Mouse (Mus musculus) stomach, embryonic 15.5 days (tissue): ENCODE results near the gene Apol9a. TPM values are rescaled to one million over a fixed set of nuclear protein-coding genes. Genes with fewer than 3 reads are reported as not detected.
"Not testable (repeated sequence)": the region's sequence is repeated elsewhere in the genome, so short reads cannot be mapped to it uniquely, and the experiment has no call there.

Experiments
- ATAC-seq: fragments of 200-750 bp; cut with Nextera tagmentation; 2 replicates; pipeline ENCODE4 v1.8.0; 2017; ENCODE audit warnings: low read depth, moderate number of reproducible peaks, moderate TSS enrichment; ENCODE audit not compliant: insufficient read depth, low FRiP score
- H3K27ac ChIP-seq: fragments of 300-500 bp; sonication (generic); 2 replicates; pipeline ENCODE4 v1.5.1; 2015; ENCODE audit warnings: mild to moderate bottlenecking, inconsistent platforms
- H3K27me3 ChIP-seq: fragments of 300-500 bp; sonication (generic); replicated peaks from 2 replicates; pipeline ENCODE4 v1.6.1; 2015; ENCODE audit warnings: inconsistent platforms
- H3K36me3 ChIP-seq: fragments of 300-500 bp; sonication (generic); 2 replicates; pipeline ENCODE4 v1.6.1; 2015; ENCODE audit warnings: inconsistent platforms
- H3K4me1 ChIP-seq: fragments of 300-500 bp; sonication (generic); 2 replicates; pipeline ENCODE4 v1.6.1; 2015; ENCODE audit warnings: inconsistent platforms
- H3K4me2 ChIP-seq: fragments of 300-500 bp; sonication (generic); 2 replicates; pipeline ENCODE4 v1.6.1; 2015; ENCODE audit warnings: mild to moderate bottlenecking, inconsistent platforms
- H3K4me3 ChIP-seq: fragments of 300-500 bp; sonication (generic); replicated peaks from 2 replicates; pipeline ENCODE4 v1.5.1; 2015; ENCODE audit warnings: inconsistent platforms
- H3K9ac ChIP-seq: fragments of 300-500 bp; sonication (generic); 2 replicates; pipeline ENCODE4 v1.6.1; 2015; ENCODE audit warnings: inconsistent platforms
- H3K9me3 ChIP-seq: fragments of 300-500 bp; sonication (generic); 2 replicates; pipeline ENCODE4 v1.6.1; 2016; ENCODE audit warnings: inconsistent platforms
- WGBS: fragments of 180-500 bp; shearing (Covaris S2); methylation state at CpG from one replicate; pipeline ENCODE4 v1.1.7; 2015; 5-methylcytosine and 5-hydroxymethylcytosine counted together
- polyA plus RNA-seq: library from polyadenylated mRNA; unstranded; fragments of >200 nt; fragmentation: Nextera tagmentation; extraction: Ambion mirVana; gene quantifications from 2 replicates; pipeline ENCODE4 v1.2.1, GENCODE M21; 2015

Gene Apol9a
- polyA plus RNA-seq, 1 experiment from 2014 or later, result 0.27 TPM

- not testable (repeated sequence) for H3K4me1 ChIP-seq, H3K9ac ChIP-seq, H3K9me3 ChIP-seq, H3K36me3 ChIP-seq, H3K4me3 ChIP-seq, H3K27me3 ChIP-seq
- ATAC-seq, result 0 out of 2 replicates have a peak, but pooled peaks have one; percentile 33
- Histone ChIP-seq H3K4me2 (0 out of 2 replicates have a peak within 1 kb of the TSS, but pooled peaks have one; percentile 9), H3K27ac (peak within 1 kb of the TSS; percentile 71; the same call in 1 of the 2 replicates)
- WGBS, result 52% methylated on average over 9 of the region's 9 CpGs
Measured at GRCm38 (mm10) chr15:77399027-77399426, 11.9 kb downstream of the Apol9a start, which contains the start of gene Apol7a. Gene Apol7a, minus strand, starts transcription at chr15:77399110.

DNA sequence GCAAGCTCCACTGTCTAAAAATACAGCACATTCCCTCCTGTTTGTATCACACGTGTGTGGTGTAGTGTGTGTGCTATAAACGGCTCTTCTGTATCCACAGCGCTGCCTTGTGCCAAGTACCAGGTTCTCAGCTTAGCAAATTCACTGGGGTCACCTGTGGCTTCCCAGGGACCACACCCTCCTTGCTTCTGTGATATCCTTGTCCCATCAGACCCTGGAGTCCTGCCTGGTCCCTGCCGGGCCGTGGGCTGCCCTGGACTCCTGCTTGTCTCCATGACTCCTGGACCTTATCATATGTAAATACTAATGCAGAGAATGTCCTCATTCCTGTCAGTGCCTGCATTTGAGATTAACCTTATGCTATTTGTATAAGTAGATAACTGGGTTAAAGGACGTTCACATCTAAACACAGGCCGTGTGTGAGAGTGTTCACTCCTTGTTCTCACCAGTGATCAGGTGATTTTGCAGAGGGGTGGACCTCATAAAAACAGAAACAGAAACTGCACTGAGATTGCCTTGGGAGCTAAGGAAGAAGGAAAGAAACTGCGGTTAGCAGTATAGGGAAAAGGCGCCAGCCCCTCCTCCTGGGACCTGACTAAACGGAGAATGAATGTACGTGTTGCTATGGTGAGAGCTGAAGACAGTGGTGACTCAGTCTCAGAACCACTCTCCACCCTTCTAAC, 13.3 kb downstream of the Apol9a start:
- H3K27ac ChIP-seq, result 0 out of 2 replicates have a peak overlapping the region, but pooled peaks have one; percentile 71
- H3K4me2 ChIP-seq, H3K9ac ChIP-seq, H3K4me1 ChIP-seq, H3K9me3 ChIP-seq, H3K27me3 ChIP-seq, H3K36me3 ChIP-seq, H3K4me3 ChIP-seq: not testable (repeated sequence)
- 39% methylated on average over 11 of the region's 11 CpGs for WGBS
- peak; percentile 89 for ATAC-seq

DNA sequence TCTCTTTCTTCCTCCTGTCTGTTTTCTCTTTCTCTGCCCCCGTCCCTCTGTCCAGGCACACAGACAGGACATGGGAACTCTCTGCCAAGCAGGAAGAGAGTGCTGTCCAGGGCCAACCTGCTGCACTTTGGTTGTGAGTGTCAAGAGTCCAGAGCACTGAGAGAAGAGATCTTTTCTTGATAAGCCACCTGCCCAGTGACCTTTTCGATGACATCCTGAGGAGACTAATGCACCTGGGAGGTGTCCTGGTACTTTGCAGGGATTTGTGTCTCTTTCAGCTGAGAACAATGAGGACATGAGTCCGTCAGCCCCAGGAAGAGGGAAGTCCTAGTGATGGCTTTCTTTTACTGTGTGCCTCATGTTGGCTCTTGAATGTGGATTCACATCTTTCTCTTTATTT, 17.1 kb downstream of the Apol9a start:
- H3K4me3 ChIP-seq, ATAC-seq, H3K36me3 ChIP-seq, H3K4me2 ChIP-seq, H3K9me3 ChIP-seq, H3K27me3 ChIP-seq, H3K27ac ChIP-seq, H3K9ac ChIP-seq, H3K4me1 ChIP-seq: not testable (repeated sequence)
- WGBS, result 61% methylated on average over 3 of the region's 3 CpGs

DNA sequence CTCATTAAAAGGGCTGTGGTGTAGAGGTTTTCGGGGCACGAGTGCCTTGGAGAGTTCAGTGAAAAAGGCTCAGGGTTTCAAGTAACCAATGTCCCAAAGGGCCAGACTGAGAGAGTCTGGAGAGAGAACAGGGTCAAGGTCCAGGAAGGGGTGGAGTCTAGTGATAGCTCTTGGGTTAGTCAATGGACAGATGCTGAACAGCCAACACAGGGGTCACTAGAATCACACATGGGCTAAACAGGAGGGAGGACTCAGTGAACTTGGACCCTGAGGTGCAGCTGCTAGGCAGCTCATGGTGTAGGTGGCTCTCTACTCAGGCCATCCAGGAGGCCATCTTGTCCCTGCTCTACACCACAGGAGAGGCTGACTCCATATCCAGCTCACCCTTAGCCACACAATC, 23.5 kb downstream of the Apol9a start:
- 83% methylated on average over 2 of the region's 2 CpGs for WGBS

GRCm38 (mm10) chr15:77384340-77385030, 26.4 kb downstream of the Apol9a start:
- no peaks in the 10 kb centered on the region for H3K9me3 ChIP-seq
- 90% methylated on average over 7 of the region's 7 CpGs for WGBS
- H3K4me3 ChIP-seq, result no peak overlapping the region
- H3K4me1 ChIP-seq, result no peaks in the 10 kb centered on the region
- H3K4me2 ChIP-seq, result no peak overlapping the region
- no peak overlapping the region for H3K27ac ChIP-seq
- no peaks in the 10 kb centered on the region for H3K27me3 ChIP-seq
- H3K9ac ChIP-seq, result no peak overlapping the region
- no peaks in the 10 kb centered on the region for H3K36me3 ChIP-seq
- no peak for ATAC-seq

More for the DNA sequence above, 23.5 kb downstream of the Apol9a start:
- H3K9me3 ChIP-seq, result no peaks in the 10 kb centered on the region
- no peak overlapping the region for H3K4me2 ChIP-seq
- no peaks in the 10 kb centered on the region for H3K27me3 ChIP-seq
- H3K27ac ChIP-seq, result no peak overlapping the region
- H3K9ac ChIP-seq, result no peak overlapping the region
- H3K36me3 ChIP-seq, result no peaks in the 10 kb centered on the region
- no peak for ATAC-seq
- no peaks in the 10 kb centered on the region for H3K4me1 ChIP-seq
- no peak overlapping the region for H3K4me3 ChIP-seq

DNA sequence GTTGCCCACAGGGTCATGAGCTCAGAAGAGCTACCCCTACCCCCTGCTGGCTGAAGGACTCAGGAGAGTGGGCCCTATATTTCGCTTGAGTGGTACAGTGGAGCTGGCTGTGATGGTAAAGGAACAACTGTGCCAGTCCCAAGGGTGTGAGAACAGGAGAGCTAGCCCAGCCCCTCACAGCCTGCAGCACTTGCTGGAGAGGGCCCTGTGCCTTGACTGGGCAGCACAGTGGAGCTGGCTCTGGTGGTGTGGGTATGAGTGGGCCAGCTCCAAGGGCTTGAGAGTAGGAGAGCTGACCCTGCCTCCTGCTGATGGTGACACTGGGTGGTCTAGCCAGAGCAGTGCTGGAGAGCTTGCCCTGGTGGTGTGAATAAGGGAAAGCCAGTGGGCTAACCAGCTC, 28.1 kb downstream of the Apol9a start:
- H3K4me1 ChIP-seq, result no peaks in the 10 kb centered on the region
- peak; percentile 27; the same call in 1 of the 2 replicates for ATAC-seq
- no peak overlapping the region for H3K9ac ChIP-seq
- no peak overlapping the region for H3K4me3 ChIP-seq
- no peak overlapping the region for H3K4me2 ChIP-seq
- no peaks in the 10 kb centered on the region for H3K36me3 ChIP-seq
- no peak overlapping the region for H3K27ac ChIP-seq
- H3K9me3 ChIP-seq, result no peaks in the 10 kb centered on the region
- no peaks in the 10 kb centered on the region for H3K27me3 ChIP-seq
- WGBS, result 55% methylated on average over 1 of the region's 1 CpGs

GRCm38 (mm10) chr15:77382271-77382850, 28.6 kb downstream of the Apol9a start:
- no peaks in the 10 kb centered on the region for H3K36me3 ChIP-seq

GRCm38 (mm10) chr15:77381481-77381880, 29.5 kb downstream of the Apol9a start:
- Histone ChIP-seq H3K9me3 (no peaks in the 10 kb centered on the region), H3K4me2 (no peak overlapping the region), H3K9ac (no peak overlapping the region), H3K36me3 (no peaks in the 10 kb centered on the region), H3K4me1 (no peaks in the 10 kb centered on the region), H3K4me3 (no peak overlapping the region), H3K27me3 (no peaks in the 10 kb centered on the region), H3K27ac (no peak overlapping the region)
- 79% methylated on average over 6 of the region's 6 CpGs for WGBS
- no peak for ATAC-seq

More at GRCm38 (mm10) chr15:77382271-77382850, 28.6 kb downstream of the Apol9a start:
- ATAC-seq, result peak; percentile 77
- Histone ChIP-seq H3K4me1 (no peaks in the 10 kb centered on the region), H3K4me2 (no peak overlapping the region), H3K27ac (no peak overlapping the region), H3K4me3 (no peak overlapping the region), H3K9me3 (no peaks in the 10 kb centered on the region), H3K9ac (no peak overlapping the region), H3K27me3 (no peaks in the 10 kb centered on the region)
- WGBS, result 80% methylated on average over 10 of the region's 11 CpGs

DNA sequence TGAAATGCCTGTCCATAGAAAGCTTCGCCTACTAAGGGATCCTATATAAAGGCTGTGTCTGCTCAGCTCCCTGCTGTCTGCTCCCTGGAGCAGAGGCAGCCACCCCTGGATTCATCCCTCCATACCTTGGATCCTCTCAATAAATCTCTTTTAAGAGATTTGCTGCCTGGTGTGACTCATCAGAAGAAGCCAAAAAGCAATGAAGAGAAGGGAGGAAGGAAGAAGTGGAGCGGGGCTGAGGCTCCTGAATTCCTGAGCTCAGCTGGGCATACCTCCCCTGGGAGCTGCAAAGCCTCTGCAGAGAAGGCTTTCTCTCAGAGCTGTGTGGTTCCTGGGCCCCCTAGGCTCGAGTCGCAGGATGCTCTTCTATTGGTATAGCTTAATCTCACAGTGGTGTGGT, 31.0 kb downstream of the Apol9a start:
- no peak for ATAC-seq
- 45% methylated on average over 4 of the region's 4 CpGs for WGBS
- no peak overlapping the region for H3K27ac ChIP-seq

GRCm38 (mm10) chr15:77377419-77377818, 33.5 kb downstream of the Apol9a start:
- Histone ChIP-seq H3K27ac (no peak overlapping the region), H3K9me3 (no peaks in the 10 kb centered on the region), H3K4me2 (no peak overlapping the region), H3K9ac (no peak overlapping the region), H3K4me1 (no peaks in the 10 kb centered on the region), H3K36me3 (no peaks in the 10 kb centered on the region), H3K4me3 (no peak overlapping the region), H3K27me3 (no peaks in the 10 kb centered on the region)
- ATAC-seq, result no peak
- 82% methylated on average over 4 of the region's 4 CpGs for WGBS

More for the DNA sequence above, 31.0 kb downstream of the Apol9a start:
- Histone ChIP-seq H3K4me3 (no peak overlapping the region), H3K27me3 (no peaks in the 10 kb centered on the region), H3K4me2 (no peak overlapping the region), H3K4me1 (no peaks in the 10 kb centered on the region), H3K9me3 (no peaks in the 10 kb centered on the region), H3K9ac (no peak overlapping the region), H3K36me3 (no peaks in the 10 kb centered on the region)

DNA sequence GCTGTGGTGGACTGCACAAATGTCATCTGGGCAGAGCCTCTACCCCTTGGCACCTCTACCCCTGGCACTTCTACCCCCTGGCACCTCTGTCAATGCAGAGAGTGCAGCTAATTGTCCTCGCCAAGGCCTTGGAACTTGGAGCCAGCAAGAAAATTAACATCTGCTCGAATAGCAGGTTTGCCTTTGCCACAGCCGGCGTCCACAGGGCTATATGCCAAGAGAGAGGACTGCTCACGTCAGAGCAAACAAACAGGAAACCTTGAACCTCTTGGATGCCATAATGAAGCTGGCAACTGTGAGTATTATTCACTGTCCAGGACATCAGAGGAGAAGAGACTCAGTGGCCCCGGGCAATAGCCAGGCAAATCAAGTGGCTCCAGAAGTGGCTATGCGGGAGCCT, 34.0 kb downstream of the Apol9a start:
- no peak for ATAC-seq
- Histone ChIP-seq H3K9ac (no peak overlapping the region), H3K4me3 (no peak overlapping the region), H3K36me3 (no peaks in the 10 kb centered on the region), H3K27me3 (no peaks in the 10 kb centered on the region), H3K27ac (no peak overlapping the region), H3K4me2 (no peak overlapping the region), H3K9me3 (no peaks in the 10 kb centered on the region), H3K4me1 (no peaks in the 10 kb centered on the region)
- WGBS, result 78% methylated on average over 7 of the region's 7 CpGs

GRCm38 (mm10) chr15:77370588-77370987, 40.3 kb downstream of the Apol9a start:
- H3K4me3 ChIP-seq, result no peak overlapping the region
- no peak for ATAC-seq
- H3K4me2 ChIP-seq, result no peak overlapping the region
- WGBS, result 85% methylated on average over 8 of the region's 8 CpGs
- no peak overlapping the region for H3K27ac ChIP-seq
- no peaks in the 10 kb centered on the region for H3K9me3 ChIP-seq
- no peaks in the 10 kb centered on the region for H3K27me3 ChIP-seq
- no peaks in the 10 kb centered on the region for H3K36me3 ChIP-seq
- no peak overlapping the region for H3K9ac ChIP-seq
- peaks cover 25% of the 10 kb centered on the region for H3K4me1 ChIP-seq
